Mouse (Mus musculus) erythroblast, embryonic 14.5 days (primary cell): Measurements from ENCODE around the gene 4930404H24Rik. TPM values are rescaled to one million over a fixed set of nuclear protein-coding genes. Genes with fewer than 3 reads are reported as not detected.

Source experiments
- H3K27me3 ChIP-seq: 2 replicates; pipeline ENCODE4 v1.6.1; 2012; ENCODE audit warnings: inconsistent platforms; ENCODE audit not compliant: control insufficient read depth
- H3K36me3 ChIP-seq: 2 replicates; pipeline ENCODE4 v1.6.1; 2012; ENCODE audit warnings: mild to moderate bottlenecking, inconsistent platforms; ENCODE audit not compliant: control insufficient read depth
- H3K4me1 ChIP-seq: 2 replicates; pipeline ENCODE4 v1.6.1; 2012; ENCODE audit warnings: inconsistent platforms; ENCODE audit not compliant: control insufficient read depth
- H3K4me3 ChIP-seq: replicated peaks from 2 replicates; pipeline ENCODE3; 2012; ENCODE audit warnings: moderate library complexity, mild to moderate bottlenecking, inconsistent platforms
- H3K9me3 ChIP-seq: 2 replicates; pipeline ENCODE4 v1.6.1; 2012; ENCODE audit warnings: low read length, inconsistent platforms, mixed read lengths; ENCODE audit not compliant: control insufficient read depth
- GATA1 ChIP-seq: IDR thresholded peaks from 2 replicates; pipeline ENCODE4 v1.6.1; 2012; ENCODE audit warnings: low read length, inconsistent platforms, mixed read lengths
- TAL1 ChIP-seq: IDR thresholded peaks from 3 replicates; pipeline ENCODE4 v1.6.1; 2012; ENCODE audit warnings: low read length, inconsistent platforms, mixed read lengths
- polyA plus RNA-seq: library from polyadenylated mRNA; stranded (reverse); fragments of >175 nt; gene quantifications from 2 replicates; pipeline ENCODE4 v1.2.3, GENCODE M21; 2012

Gene 4930404H24Rik
- polyA plus RNA-seq, 1 experiment = not detected

GRCm38 (mm10) chr2:153526850-153527530 is 34.4 kb downstream of the 4930404H24Rik start:
- Histone ChIP-seq H3K9me3 (no peaks in the 10 kb centered on the region), H3K36me3 (peaks cover 23% of the 10 kb centered on the region), H3K4me3 (peak overlapping the region; percentile 88), H3K4me1 (peaks cover 92% of the 10 kb centered on the region), H3K27me3 (peaks cover 18% of the 10 kb centered on the region)
- no peak for TF ChIP-seq TAL1
- no peak for TF ChIP-seq GATA1

DNA sequence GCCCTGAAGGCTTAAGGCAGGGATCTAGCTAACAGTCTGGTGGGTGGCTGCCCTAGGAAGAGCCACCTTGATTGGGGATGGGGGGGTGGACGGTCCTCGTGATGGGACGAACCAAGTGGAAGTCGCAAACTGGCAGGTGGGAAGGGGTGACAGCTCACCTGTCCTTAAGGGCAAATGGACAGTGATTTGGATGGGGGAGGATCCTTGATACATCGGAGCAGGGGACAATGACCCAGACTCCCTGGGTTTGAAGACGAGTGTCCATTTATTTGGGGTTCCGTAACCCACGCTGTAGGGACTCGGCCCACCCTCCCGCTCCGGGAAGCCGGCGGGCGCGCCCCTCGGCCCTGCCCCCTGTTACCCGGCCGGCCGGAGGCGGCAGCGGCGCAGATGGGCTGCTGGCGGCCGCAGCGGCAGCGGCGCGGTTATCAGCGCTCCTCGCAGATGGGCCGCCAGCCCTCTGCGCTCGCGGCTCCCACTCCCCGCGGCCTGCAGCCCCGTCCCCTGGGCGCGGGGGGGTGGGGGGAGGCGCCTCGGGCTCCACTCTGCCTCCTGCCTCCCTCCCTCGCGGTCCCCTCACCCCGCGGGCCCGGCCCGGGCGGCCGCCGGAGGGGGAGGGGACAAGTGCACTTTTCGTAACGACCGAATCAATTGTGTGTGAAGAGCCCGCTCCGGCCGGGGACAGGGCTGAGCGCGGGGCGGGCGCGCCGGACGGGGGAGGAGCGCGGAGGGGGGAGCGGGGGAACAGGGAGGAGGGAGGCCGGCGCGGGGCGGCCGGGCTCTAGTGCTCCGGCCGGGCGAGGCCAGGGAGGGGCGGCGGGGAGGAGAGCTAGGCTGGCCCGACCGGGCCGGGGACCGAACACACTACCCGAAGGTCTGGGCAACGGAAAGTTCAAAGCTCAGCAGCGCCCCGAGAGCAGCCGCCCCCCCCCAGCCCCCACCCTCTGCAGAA is 35.3 kb downstream of the 4930404H24Rik start:
- peak overlapping the region; percentile 88 for H3K4me3 ChIP-seq
- H3K4me1 ChIP-seq = peaks cover 83% of the 10 kb centered on the region
- H3K9me3 ChIP-seq = no peaks in the 10 kb centered on the region
- H3K27me3 ChIP-seq = peaks cover 18% of the 10 kb centered on the region
- H3K36me3 ChIP-seq = peaks cover 21% of the 10 kb centered on the region
- TF ChIP-seq TAL1 (no peak), GATA1 (no peak)

DNA sequence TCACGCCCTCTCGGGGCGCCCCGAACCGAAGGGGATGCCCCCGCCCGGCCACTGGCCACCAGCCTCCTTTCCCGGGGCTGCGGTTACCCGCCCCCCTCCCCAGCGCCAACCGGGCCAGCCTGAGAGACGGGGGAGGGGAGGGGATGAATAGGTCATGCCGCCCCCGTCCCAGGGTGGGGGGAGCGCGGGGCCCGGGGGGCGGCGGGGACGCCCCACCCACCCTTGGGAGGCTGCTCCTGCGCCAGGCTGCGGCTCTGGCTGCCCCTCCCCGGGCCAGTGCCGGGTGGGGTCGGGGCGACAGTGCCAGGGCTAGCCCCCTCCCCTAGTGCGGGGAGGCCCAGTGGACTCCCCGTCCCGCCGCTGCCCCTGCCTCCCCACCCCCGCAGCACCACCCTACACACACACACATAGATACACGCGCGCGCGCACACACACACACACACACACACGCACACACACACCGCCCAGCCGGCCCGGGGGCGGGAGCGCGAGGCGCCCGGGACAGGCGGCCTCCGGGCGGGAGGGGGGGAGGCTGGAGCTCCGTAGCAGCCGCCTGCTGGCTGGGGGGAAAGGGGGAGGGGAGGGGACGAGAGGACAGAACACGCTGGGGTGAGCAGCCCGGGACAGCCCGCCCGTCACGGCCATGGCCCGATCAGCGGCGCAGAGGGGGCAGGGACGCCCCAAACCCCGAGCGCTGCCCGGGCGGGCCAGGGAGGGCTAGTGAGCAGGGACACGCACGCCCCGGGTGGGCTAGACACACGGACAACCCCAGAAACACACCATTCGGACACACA is 36.2 kb downstream of the 4930404H24Rik start:
- H3K27me3 ChIP-seq = peaks cover 18% of the 10 kb centered on the region
- peak overlapping the region; percentile 88 for H3K4me3 ChIP-seq
- H3K4me1 ChIP-seq = peaks cover 74% of the 10 kb centered on the region
- TF ChIP-seq GATA1 (no peak), TAL1 (no peak)
- peaks cover 14% of the 10 kb centered on the region for H3K36me3 ChIP-seq
- peaks cover under 1% of the 10 kb centered on the region; the same call in 1 of the 2 replicates for H3K9me3 ChIP-seq

DNA sequence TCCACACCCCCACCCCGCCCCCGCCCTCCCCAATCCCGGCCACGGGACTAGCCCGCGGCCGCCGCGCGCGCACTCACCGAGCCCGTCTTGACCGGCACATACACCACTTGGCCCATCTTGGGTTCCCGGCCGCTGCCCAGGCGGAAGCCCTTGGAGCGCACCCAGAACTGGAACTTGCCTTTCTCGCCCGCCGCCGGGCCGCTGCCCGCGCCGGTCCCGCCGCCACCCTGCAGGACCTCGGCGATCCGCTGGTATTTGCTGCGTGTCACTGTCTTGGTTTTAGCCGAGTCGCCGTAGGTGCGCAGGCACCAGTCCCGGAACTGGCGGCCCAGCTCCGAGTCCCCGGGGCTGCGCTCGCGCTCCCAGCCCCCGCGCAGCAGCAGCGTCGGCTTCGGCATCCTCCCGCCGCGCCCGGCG is 36.8 kb downstream of the 4930404H24Rik start:
- TF ChIP-seq TAL1 (no peak), GATA1 (no peak)
- peak overlapping the region; percentile 88 for H3K4me3 ChIP-seq
- peaks cover 69% of the 10 kb centered on the region for H3K4me1 ChIP-seq
- peaks cover 4% of the 10 kb centered on the region for H3K9me3 ChIP-seq
- peaks cover 11% of the 10 kb centered on the region for H3K36me3 ChIP-seq
- peaks cover 18% of the 10 kb centered on the region for H3K27me3 ChIP-seq

DNA sequence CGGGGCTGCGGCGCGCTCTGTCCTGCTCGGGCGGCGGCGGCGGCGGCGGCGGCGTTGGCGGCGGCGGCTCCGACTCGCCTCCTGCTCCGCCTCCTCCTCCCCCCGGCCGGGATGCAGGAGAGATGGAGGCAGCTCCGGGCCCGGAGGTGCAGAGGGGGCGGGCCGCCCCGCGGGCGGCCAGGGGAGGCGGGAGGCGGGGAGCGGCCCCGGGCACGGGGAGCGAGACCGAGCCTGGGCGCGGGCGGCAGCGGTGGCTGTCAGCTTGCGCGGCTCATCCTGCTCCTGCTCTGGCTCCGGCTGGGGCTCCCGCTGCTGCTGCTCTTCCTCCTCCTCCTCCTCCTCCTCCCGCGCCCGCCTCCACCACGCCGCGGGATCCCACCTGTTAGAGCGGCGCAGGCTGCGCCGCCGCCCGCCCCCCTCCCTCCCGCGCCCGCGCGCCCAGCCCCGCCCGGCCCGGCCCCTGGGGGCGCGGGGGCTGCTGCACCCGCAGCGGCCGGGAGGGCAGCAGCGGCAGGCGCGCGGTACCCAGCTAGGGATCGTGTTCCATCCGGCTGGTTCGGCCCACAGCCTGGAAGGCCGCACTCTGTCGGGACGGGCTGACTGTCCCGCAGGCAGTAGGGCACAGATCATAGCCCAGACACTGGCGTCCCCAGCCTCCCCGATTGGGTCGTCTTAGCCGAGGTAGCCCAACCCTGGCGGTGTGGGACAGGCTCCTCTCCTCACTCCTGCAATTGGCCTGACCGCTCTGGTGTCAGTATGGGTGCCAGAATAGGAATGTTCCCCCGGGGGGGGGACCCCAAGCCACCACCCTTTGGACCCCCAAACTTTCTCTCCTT is 37.6 kb downstream of the 4930404H24Rik start, which contains the start of gene Nol4l:
TSS of gene Nol4l (minus strand) at position 41 of the 836 bp plus-strand sequence.
- Histone ChIP-seq H3K36me3 (peaks cover 8% of the 10 kb centered on the region), H3K9me3 (peaks cover 4% of the 10 kb centered on the region), H3K4me3 (peak within 1 kb of the TSS; percentile 88), H3K27me3 (peaks cover 18% of the 10 kb centered on the region), H3K4me1 (peaks cover 67% of the 10 kb centered on the region)
- no peak for TF ChIP-seq TAL1
- no peak for TF ChIP-seq GATA1

- peaks cover 4% of the 10 kb centered on the region for H3K9me3 ChIP-seq
- H3K4me3 ChIP-seq = no peak overlapping the region
- peaks cover 18% of the 10 kb centered on the region for H3K27me3 ChIP-seq
- TF ChIP-seq GATA1 = no peak
- no peak for TF ChIP-seq TAL1
- H3K4me1 ChIP-seq = peaks cover 59% of the 10 kb centered on the region
- H3K36me3 ChIP-seq = peaks cover 3% of the 10 kb centered on the region; the same call in 1 of the 2 replicates
Measured at GRCm38 (mm10) chr2:153530948-153531347, 38.4 kb downstream of the 4930404H24Rik start.

- Histone ChIP-seq H3K9me3 (peaks cover 4% of the 10 kb centered on the region), H3K36me3 (no peaks in the 10 kb centered on the region), H3K4me1 (peaks cover 29% of the 10 kb centered on the region), H3K27me3 (peaks cover 18% of the 10 kb centered on the region), H3K4me3 (no peak overlapping the region)
- no peak for TF ChIP-seq TAL1
- no peak for TF ChIP-seq GATA1
Measured at GRCm38 (mm10) chr2:153533981-153534380, 41.4 kb downstream of the 4930404H24Rik start.

- H3K36me3 ChIP-seq = no peaks in the 10 kb centered on the region
- TF ChIP-seq GATA1 (no peak), TAL1 (no peak)
- peaks cover 26% of the 10 kb centered on the region for H3K4me1 ChIP-seq
- no peaks in the 10 kb centered on the region for H3K27me3 ChIP-seq
- no peak overlapping the region for H3K4me3 ChIP-seq
- H3K9me3 ChIP-seq = peaks cover 2% of the 10 kb centered on the region
Measured at GRCm38 (mm10) chr2:153538898-153539297, 46.3 kb downstream of the 4930404H24Rik start.
